8 mouse cellular contexts compared by ENCODE assay signal in genomic region chr11:64599178-64599577, GRCm38 (mm10).
DNase-seq lines count a peak whose midpoint lies in the region; ATAC-seq and TF ChIP-seq lines count a peak whose summit lies in the region.

No protein-coding gene starts in this region.

- H3K4me2 ChIP-seq in liver, embryonic 11.5 days = no peak overlapping the region

- H3K36me3 ChIP-seq in liver, adult 2 months (ENCODE audit: control insufficient read depth, insufficient read depth, low read length) = no peaks in the 10 kb centered on the region
- H3K36me3 ChIP-seq in liver, embryonic 11.5 days (ENCODE audit: control insufficient read depth, insufficient read depth, low read length) = no peaks in the 10 kb centered on the region

- peaks cover 3% of the 10 kb centered on the region; the same call in 1 of the 2 replicates for H3K9me3 ChIP-seq in liver, embryonic 11.5 days (ENCODE audit: control insufficient read depth, low read length)

- no peaks in the 10 kb centered on the region for H3K4me1 ChIP-seq in liver, adult 2 months (ENCODE audit: control insufficient read depth, insufficient read depth, low read length)
- H3K4me1 ChIP-seq in liver, embryonic 11.5 days (replicated peaks; ENCODE audit: control insufficient read depth, insufficient read depth, low read length) = no peaks in the 10 kb centered on the region

- WGBS in liver, adult 2 months = 34% methylated on average over 3 of the region's 3 CpGs
- WGBS in liver, embryonic 11.5 days = 56% methylated on average over 3 of the region's 3 CpGs

- no peak for ATAC-seq in liver, embryonic 11.5 days (replicated peaks; ENCODE audit: low FRiP score)

- peak; percentile 51 for DNase-seq in liver, adult 2 months (ENCODE audit: extremely low read depth, low read depth, low spot score)
- DNase-seq in liver, embryonic 11.5 days (ENCODE audit: low spot score) = no peak
- peak; percentile 69 to 72 for DNase-seq in cerebellum, postnatal 10 days
- DNase-seq in kidney, adult 9 months = peak; percentile 80
- peak; percentile 87 for DNase-seq in retina, postnatal 1 day
- no peak for DNase-seq in neural tube, embryonic 10.5 days (ENCODE audit: extremely low spot score, low spot score)
- DNase-seq in adipocyte (ENCODE audit: low spot score) = no peak
- no peak for DNase-seq in thymus, postnatal 10 days (ENCODE audit: low spot score in 2 of 2)

- TF ChIP-seq CTCF in liver, adult 2 months (IDR thresholded peaks at IDR 0.05; ENCODE audit: low read depth, low read length) = no peak

- H3K27me3 ChIP-seq in liver, adult 2 months (ENCODE audit: control insufficient read depth, insufficient read depth, low read length) = no peaks in the 10 kb centered on the region
- H3K27me3 ChIP-seq in liver, embryonic 11.5 days (replicated peaks; ENCODE audit: control insufficient read depth, insufficient read depth, low read length) = no peaks in the 10 kb centered on the region

- no peaks in the 10 kb centered on the region for H3K79me2 ChIP-seq in liver, adult 2 months (ENCODE audit: control insufficient read depth, insufficient read depth, low read length)

- no peak overlapping the region for H3K27ac ChIP-seq in liver, adult 2 months (replicated peaks; ENCODE audit: insufficient read depth, low read depth, low read length)
- no peak overlapping the region for H3K27ac ChIP-seq in liver, embryonic 11.5 days (ENCODE audit: low read depth, low read length)

- TF ChIP-seq POLR2A in liver, adult 2 months (IDR thresholded peaks at IDR 0.05; ENCODE audit: extremely low read depth, insufficient read depth, low read length) = no peak

- no peak overlapping the region for H3K4me3 ChIP-seq in liver, adult 2 months (ENCODE audit: insufficient read depth, low read depth, low read length)
- no peak overlapping the region for H3K4me3 ChIP-seq in liver, embryonic 11.5 days (ENCODE audit: low read depth, low read length)

- H3K9ac ChIP-seq in liver, adult 2 months (ENCODE audit: low read depth, low read length) = no peak overlapping the region
- no peak overlapping the region for H3K9ac ChIP-seq in liver, embryonic 11.5 days (ENCODE audit: low read depth, low read length)

Comparison
In these comparisons a context has a peak if more than half of its experiments do, and no peak if none do; other contexts are left out.
1. DNase-seq: peak in liver, adult 2 months (single experiment), cerebellum, postnatal 10 days (2 of 2), kidney, adult 9 months (single experiment) and retina, postnatal 1 day (single experiment); none in liver, embryonic 11.5 days (single experiment), neural tube, embryonic 10.5 days (single experiment), adipocyte (single experiment) and thymus, postnatal 10 days (0 of 2).